Mouse (Mus musculus) cerebellum, adult 2 months (tissue): ENCODE measurements at regions not wholly inside any gene's neighbourhood (a gene's known extent, or its start where the extent isn't known, plus 50 kb on each side); places are given as distances from the start of the nearest gene placed in this dataset.

ENCODE experiments used
- DNase-seq, 2 experiments: peaks; one replicate each; pipeline ENCODE4 v3.0.0; 2021
- H3K27ac ChIP-seq: fragments of 200-500 bp; 2 replicates; pipeline ENCODE4 v1.5.1; 2012; ENCODE audit warnings: low read length, control low read depth, inconsistent platforms; ENCODE audit not compliant: insufficient read depth
- H3K27me3 ChIP-seq: fragments of 200-500 bp; 2 replicates; pipeline ENCODE4 v1.6.1; 2012; ENCODE audit warnings: inconsistent platforms, mild to moderate bottlenecking, low read length, moderate library complexity; ENCODE audit not compliant: control insufficient read depth, insufficient read depth
- H3K4me1 ChIP-seq: fragments of 200-500 bp; 2 replicates; pipeline ENCODE4 v1.6.1; 2011; ENCODE audit warnings: low read length; ENCODE audit not compliant: control insufficient read depth, insufficient read depth
- H3K4me3 ChIP-seq: fragments of 200-500 bp; replicated peaks from 2 replicates; pipeline ENCODE3; 2011; ENCODE audit warnings: mild to moderate bottlenecking, low read depth, low read length, control low read depth; ENCODE audit not compliant: insufficient read depth
- CTCF ChIP-seq: fragments of 200-500 bp; IDR thresholded peaks from 2 replicates; pipeline ENCODE4 v1.5.1; 2011; ENCODE audit warnings: low read depth, mild to moderate bottlenecking, control low read depth, low read length, moderate library complexity, borderline replicate concordance; ENCODE audit not compliant: insufficient read depth
- POLR2A ChIP-seq: fragments of 200-500 bp; IDR thresholded peaks from 2 replicates; pipeline ENCODE4 v1.6.1; 2011; ENCODE audit warnings: low read length, control low read depth, borderline replicate concordance; ENCODE audit not compliant: insufficient read depth
- WGBS: fragments of 180-500 bp; shearing (Covaris S2); methylation state at CpG from one replicate; pipeline ENCODE4 v1.1.7; 2018; 5-methylcytosine and 5-hydroxymethylcytosine counted together

GRCm38 (mm10) chr2:61082640-61083039 lies 119.6 kb upstream of the Rbms1 start:
- no peak overlapping the region for H3K27ac ChIP-seq
- no peaks in the 10 kb centered on the region; the same call in 1 of the 2 replicates for H3K27me3 ChIP-seq
- H3K4me1 ChIP-seq, result no peaks in the 10 kb centered on the region
- TF ChIP-seq CTCF (no peak), POLR2A (no peak)
- no peak for DNase-seq
- no peak overlapping the region for H3K4me3 ChIP-seq

DNA sequence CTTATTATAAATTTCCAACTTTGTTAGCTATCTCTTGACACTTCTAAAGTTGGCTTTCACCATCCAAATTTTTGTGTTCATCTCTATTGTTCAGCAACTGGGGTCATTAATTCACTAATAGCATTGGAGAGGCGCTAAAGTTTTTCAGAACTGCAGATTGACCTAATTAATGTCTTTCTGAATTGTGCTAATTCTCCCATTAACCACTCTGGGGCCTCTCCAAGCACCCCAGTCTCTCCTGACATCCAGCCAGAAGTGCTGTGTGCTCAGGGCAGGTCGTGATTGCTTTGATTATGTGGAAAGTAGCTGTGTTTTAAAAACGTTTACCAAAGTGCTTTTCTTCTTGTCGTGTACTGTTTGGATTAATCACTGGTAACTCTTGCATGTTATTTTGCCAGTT lies 117.0 kb upstream of the Rbms1 start:
- no peak for DNase-seq
- WGBS, result 42% methylated on average over 4 of the region's 4 CpGs
- Histone ChIP-seq H3K27me3 (no peaks in the 10 kb centered on the region; the same call in 1 of the 2 replicates), H3K27ac (no peak overlapping the region), H3K4me1 (no peaks in the 10 kb centered on the region), H3K4me3 (no peak overlapping the region)
- TF ChIP-seq POLR2A (no peak), CTCF (no peak)

DNA sequence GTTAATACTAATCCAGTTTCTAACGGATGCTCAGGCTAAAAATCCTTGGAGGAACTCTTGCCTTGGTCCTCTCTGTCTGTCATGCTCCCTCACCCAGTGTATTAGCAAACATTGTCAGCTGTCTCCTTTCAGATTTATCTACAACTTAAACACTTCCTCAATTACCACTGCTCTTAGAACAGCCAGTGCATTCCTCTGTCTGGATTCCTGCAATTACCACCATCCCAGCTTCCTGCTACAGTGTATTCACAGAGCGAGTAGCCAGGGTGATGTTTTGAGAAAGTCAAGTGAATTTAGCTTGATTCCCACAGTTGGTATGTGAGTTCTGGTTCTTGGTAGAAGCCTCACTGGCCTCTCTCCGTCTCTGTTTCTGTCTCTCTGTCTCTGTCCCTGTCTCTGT lies 108.0 kb upstream of the Rbms1 start:
- Histone ChIP-seq H3K4me3 (no peak overlapping the region), H3K27ac (no peak overlapping the region), H3K4me1 (no peaks in the 10 kb centered on the region), H3K27me3 (no peaks in the 10 kb centered on the region)
- no peak for DNase-seq
- 81% methylated on average over 3 of the region's 3 CpGs for WGBS
- TF ChIP-seq POLR2A, result no peak
- no peak for TF ChIP-seq CTCF

- no peaks in the 10 kb centered on the region for H3K27me3 ChIP-seq
- no peak overlapping the region for H3K4me3 ChIP-seq
- DNase-seq, result no peak
- no peak for TF ChIP-seq POLR2A
- no peak overlapping the region for H3K27ac ChIP-seq
- WGBS, result 76% methylated on average over 2 of the region's 2 CpGs
- H3K4me1 ChIP-seq, result no peaks in the 10 kb centered on the region
Observed at GRCm38 (mm10) chr2:61067877-61068276, 104.9 kb upstream of the Rbms1 start.

DNA sequence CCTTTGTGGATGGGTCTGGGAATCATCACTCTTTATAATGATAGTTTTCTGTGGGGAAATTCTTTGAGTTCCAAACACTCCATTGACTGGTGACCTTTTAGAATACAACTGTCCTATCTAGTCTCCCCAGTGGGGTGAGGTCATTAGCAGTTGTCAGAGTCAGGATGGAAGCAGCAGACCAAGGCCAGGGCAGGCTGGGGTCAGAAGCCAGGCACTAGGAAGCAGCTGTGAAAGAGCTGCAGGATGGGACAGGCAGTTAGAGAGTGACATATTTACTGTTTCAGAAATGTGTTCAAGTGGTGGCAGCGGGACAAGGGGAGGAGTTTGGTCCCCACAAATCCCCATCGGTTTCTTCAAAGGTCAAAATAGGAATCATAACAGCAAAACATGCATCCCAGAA lies 99.1 kb upstream of the Rbms1 start:
- DNase-seq, result no peak
- H3K4me3 ChIP-seq, result no peak overlapping the region
- 79% methylated on average over 2 of the region's 2 CpGs for WGBS
- no peaks in the 10 kb centered on the region for H3K4me1 ChIP-seq
- no peaks in the 10 kb centered on the region for H3K27me3 ChIP-seq
- no peak overlapping the region for H3K27ac ChIP-seq
- no peak for TF ChIP-seq CTCF
- no peak for TF ChIP-seq POLR2A

DNA sequence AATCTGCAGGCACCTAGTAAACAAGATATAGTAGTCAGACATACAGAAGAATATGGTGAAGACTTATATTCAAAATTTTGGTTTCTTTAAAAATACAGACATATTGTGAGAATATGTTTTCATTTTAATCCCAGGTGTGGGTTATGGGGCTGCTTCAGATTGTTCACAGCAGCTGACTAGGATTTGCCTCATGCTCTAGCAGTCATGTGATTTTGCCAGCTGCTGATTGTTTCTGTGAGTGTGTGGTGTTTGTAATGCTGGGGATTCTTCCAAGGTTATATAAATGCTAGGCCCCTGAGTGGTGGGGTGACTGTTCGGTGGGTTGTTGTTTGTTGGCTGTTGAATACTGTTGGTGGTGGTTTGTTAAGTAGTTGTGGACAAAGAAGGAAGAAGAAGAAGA lies 97.9 kb upstream of the Rbms1 start:
- DNase-seq, result no peak
- Histone ChIP-seq H3K27ac (no peak overlapping the region), H3K27me3 (no peaks in the 10 kb centered on the region), H3K4me1 (no peaks in the 10 kb centered on the region), H3K4me3 (no peak overlapping the region)
- TF ChIP-seq CTCF (no peak), POLR2A (no peak)
- 96% methylated on average over 1 of the region's 1 CpGs for WGBS

GRCm38 (mm10) chr2:61058545-61059235 lies 95.7 kb upstream of the Rbms1 start:
- no peaks in the 10 kb centered on the region for H3K27me3 ChIP-seq
- 39% methylated on average over 6 of the region's 6 CpGs for WGBS
- H3K27ac ChIP-seq, result no peak overlapping the region
- no peak overlapping the region for H3K4me3 ChIP-seq
- no peaks in the 10 kb centered on the region for H3K4me1 ChIP-seq
- TF ChIP-seq POLR2A (no peak), CTCF (no peak)
- DNase-seq, result peak in 1 of 2 experiments; percentile 37

- Histone ChIP-seq H3K27me3 (no peaks in the 10 kb centered on the region), H3K27ac (no peak overlapping the region), H3K4me3 (no peak overlapping the region), H3K4me1 (no peaks in the 10 kb centered on the region)
- no peak for TF ChIP-seq CTCF
- TF ChIP-seq POLR2A, result no peak
- WGBS, result 76% methylated on average over 9 of the region's 9 CpGs
- DNase-seq, result no peak
Observed at GRCm38 (mm10) chr2:61052296-61052695, 89.3 kb upstream of the Rbms1 start.
